In genomic region chr4:32291406-32291805, GRCm38 (mm10) we compare ENCODE assay signal across 10 mouse cellular contexts. TPM values are rescaled to one million over a fixed set of nuclear protein-coding genes. Genes with fewer than 3 reads are reported as not detected.
A peak's percentile ranks its signal among the peaks of the same experiment; 100 is the strongest.
DNase-seq lines count a peak whose midpoint lies in the region; ATAC-seq and TF ChIP-seq lines count a peak whose summit lies in the region.
"Had no signal": no experiment of that assay in that cellular context is flagged by ENCODE, and none has a peak within 500 bp of the region (broad histone marks: within the 10 kb centered on the region; RNA-seq: fewer than 3 reads in every experiment).

No protein-coding gene starts in this region.

- H3K27ac ChIP-seq in heart, embryonic 10.5 days = 0 out of 2 replicates have a peak overlapping the region, but pooled peaks have one; percentile 47
- H3K27ac ChIP-seq in lung, postnatal 0 days (ENCODE audit: low read length) = no peak overlapping the region
- H3K27ac ChIP-seq: hindbrain, embryonic 13.5 days had no signal

- no peak overlapping the region for H3K4me3 ChIP-seq in heart, embryonic 10.5 days
- no peak overlapping the region for H3K4me3 ChIP-seq in lung, postnatal 0 days (ENCODE audit: low read depth, low read length)
- H3K4me3 ChIP-seq: hindbrain, embryonic 13.5 days had no signal

- H3K9ac ChIP-seq in lung, postnatal 0 days (replicated peaks; ENCODE audit: low read depth) = no peak overlapping the region
- H3K9ac ChIP-seq: hindbrain, embryonic 13.5 days had no signal

- no peaks in the 10 kb centered on the region for H3K9me3 ChIP-seq in heart, embryonic 10.5 days
- H3K9me3 ChIP-seq in lung, postnatal 0 days (ENCODE audit: low read length) = no peaks in the 10 kb centered on the region
- H3K9me3 ChIP-seq: hindbrain, embryonic 13.5 days had no signal

- DNase-seq in heart, embryonic 10.5 days (ENCODE audit: low spot score) = no peak
- no peak for DNase-seq in heart, postnatal 10 days
- peak; percentile 56 for DNase-seq in lung, postnatal 0 days (ENCODE audit: low spot score)
- no peak for DNase-seq in lung, adult 18-20 months
- peak; percentile 73 for DNase-seq in induced T-regulatory cell, adult 2 months (ENCODE audit: low read depth)
- peak; percentile 21 to 49 for DNase-seq in thymus, postnatal 36 days
- no peak for DNase-seq in layer of hippocampus, postnatal 10 days (ENCODE audit: low spot score in 2 of 2)
- no peak for DNase-seq in left cerebral cortex, postnatal 10 days (ENCODE audit: extremely low spot score in 1 of 2, low spot score in 2 of 2)
- DNase-seq: cerebellum, adult 9-10 months had no signal

- peak; percentile 61 for ATAC-seq in lung, postnatal 0 days

- intact Hi-C loops in heart, postnatal 10 days (cut with DNase I) = no loop called here
- intact Hi-C loops in left cerebral cortex, postnatal 10 days (cut with DNase I) = no loop called here

- H3K4me2 ChIP-seq in lung, postnatal 0 days (replicated peaks; ENCODE audit: low read depth, low read length) = no peak overlapping the region
- H3K4me2 ChIP-seq: hindbrain, embryonic 13.5 days had no signal

- H3K27me3 ChIP-seq in heart, embryonic 10.5 days (ENCODE audit: insufficient read depth, poor library complexity, severe bottlenecking) = no peaks in the 10 kb centered on the region
- no peaks in the 10 kb centered on the region for H3K27me3 ChIP-seq in lung, postnatal 0 days (replicated peaks; ENCODE audit: insufficient read depth, low read length)
- H3K27me3 ChIP-seq: hindbrain, embryonic 13.5 days had no signal

- WGBS in heart, embryonic 10.5 days = 57% methylated on average over 4 of the region's 4 CpGs
- 57% methylated on average over 4 of the region's 4 CpGs for WGBS in lung, postnatal 0 days

- H3K36me3 ChIP-seq in heart, embryonic 10.5 days = no peaks in the 10 kb centered on the region
- no peaks in the 10 kb centered on the region for H3K36me3 ChIP-seq in lung, postnatal 0 days (ENCODE audit: insufficient read depth, low read length)
- H3K36me3 ChIP-seq: hindbrain, embryonic 13.5 days had no signal

- no peak; the same call in 1 of the 2 replicates for TF ChIP-seq EP300 in lung, postnatal 0 days (IDR thresholded peaks at IDR 0.05)

- H3K4me1 ChIP-seq in heart, embryonic 10.5 days = peaks cover 51% of the 10 kb centered on the region
- peaks cover 36% of the 10 kb centered on the region for H3K4me1 ChIP-seq in lung, postnatal 0 days (ENCODE audit: insufficient read depth, low read depth, low read length)

- TF ChIP-seq CTCF in lung, postnatal 0 days (IDR thresholded peaks at IDR 0.05) = no peak

RNA-seq across cellular contexts. Expression of gene Bach2, which starts 52.8 kb away (rescaled TPM):
- 7.7 and 8.8 TPM in 2 replicates for polyA plus RNA-seq in heart, embryonic 10.5 days (2016; fragmentation: Nextera tagmentation; extraction: Ambion mirVana)
- 10 to 100 TPM; 16.8 to 17.9 TPM for total RNA-seq in heart, postnatal 10 days (2021)
- polyA plus RNA-seq in lung, postnatal 0 days (2015; fragmentation: Nextera tagmentation; extraction: Ambion mirVana) = 8.7 and 8.8 TPM in 2 replicates
- total RNA-seq in layer of hippocampus, postnatal 10 days (2021) = 10 to 100 TPM; 23.8 to 29.4 TPM
- 10 to 100 TPM; 21.4 to 29.7 TPM for total RNA-seq in left cerebral cortex, postnatal 10 days (2021)

Comparison
In these comparisons a context has a peak if more than half of its experiments do, and no peak if none do; other contexts are left out.
1. DNase-seq: peak in lung, postnatal 0 days (single experiment), induced T-regulatory cell, adult 2 months (single experiment) and thymus, postnatal 36 days (2 of 2); none in heart, embryonic 10.5 days (single experiment), heart, postnatal 10 days (0 of 2), lung, adult 18-20 months (0 of 2), layer of hippocampus, postnatal 10 days (0 of 2) and left cerebral cortex, postnatal 10 days (0 of 2).